Mouse (Mus musculus) hindbrain, postnatal 0 days (tissue): ENCODE data around the gene R3hcc1l. TPM values are rescaled to one million over a fixed set of nuclear protein-coding genes. Genes with fewer than 3 reads are reported as not detected.

Experiments
- ATAC-seq: fragments of 200-750 bp; cut with Nextera tagmentation; 2 replicates; pipeline ENCODE4 v1.8.0; 2017; ENCODE audit warnings: mild to moderate bottlenecking, moderate TSS enrichment, moderate library complexity
- DNase-seq: peaks from one replicate; pipeline ENCODE4 v3.0.0-alpha.2; 2015; ENCODE audit warnings: low spot score
- H3K27ac ChIP-seq: fragments of 300-500 bp; sonication (generic); 2 replicates; pipeline ENCODE4 v1.5.1; 2014; ENCODE audit warnings: mild to moderate bottlenecking
- H3K27me3 ChIP-seq: fragments of 300-500 bp; sonication (generic); 2 replicates; pipeline ENCODE4 v1.6.1; 2014; ENCODE audit warnings: low read length, mixed read lengths; ENCODE audit not compliant: insufficient read depth
- H3K36me3 ChIP-seq: fragments of 300-500 bp; sonication (generic); 2 replicates; pipeline ENCODE4 v1.6.1; 2014; ENCODE audit warnings: low read length, mixed read lengths; ENCODE audit not compliant: insufficient read depth
- H3K4me1 ChIP-seq: fragments of 300-500 bp; sonication (generic); 2 replicates; pipeline ENCODE4 v1.6.1; 2014; ENCODE audit warnings: antibody characterized with exemption, low read length, mixed read lengths; ENCODE audit not compliant: insufficient read depth
- H3K4me2 ChIP-seq: fragments of 300-500 bp; sonication (generic); 2 replicates; pipeline ENCODE4 v1.6.1; 2014; ENCODE audit warnings: low read depth, mild to moderate bottlenecking, low read length, moderate library complexity, mixed read lengths
- H3K4me3 ChIP-seq: fragments of 300-500 bp; sonication (generic); 2 replicates; pipeline ENCODE4 v1.5.1; 2014; ENCODE audit warnings: low read length
- H3K9ac ChIP-seq: fragments of 300-500 bp; sonication (generic); replicated peaks from 2 replicates; pipeline ENCODE4 v1.6.1; 2014; ENCODE audit warnings: mild to moderate bottlenecking, low read length, moderate library complexity, mixed read lengths
- H3K9me3 ChIP-seq: fragments of 300-500 bp; sonication (generic); 2 replicates; pipeline ENCODE4 v1.6.1; 2016; ENCODE audit warnings: low read length, mixed read lengths
- CTCF ChIP-seq: IDR thresholded peaks from 2 replicates; pipeline ENCODE4 v1.5.1; 2016; ENCODE audit warnings: antibody characterized with exemption, control low read depth, low read depth
- WGBS: fragments of 180-500 bp; shearing (Covaris S2); extraction: QIAGEN DNeasy Blood & Tissue Kit; methylation state at CpG from one replicate; pipeline ENCODE4 v1.1.7; 2014; 5-methylcytosine and 5-hydroxymethylcytosine counted together
- polyA plus RNA-seq: library from polyadenylated mRNA; unstranded; fragments of >200 nt; fragmentation: Nextera tagmentation; extraction: Ambion mirVana; gene quantifications from 2 replicates; pipeline ENCODE4 v1.2.1, GENCODE M21; 2015
- total RNA-seq: library from RNA; depleted of rRNA; stranded (reverse); fragments of >200 nt; gene quantifications from 2 replicates; pipeline ENCODE4 v1.2.3, GENCODE M21; 2014

R3hcc1l gene
- total and polyA plus RNA-seq, 2 experiments from 2014 or later, result 7.2 to 8.8 TPM

- Histone ChIP-seq H3K4me3 (no peak overlapping the region), H3K9ac (no peak overlapping the region), H3K9me3 (no peaks in the 10 kb centered on the region), H3K27ac (no peak overlapping the region), H3K4me2 (no peak overlapping the region), H3K4me1 (no peaks in the 10 kb centered on the region), H3K36me3 (no peaks in the 10 kb centered on the region; the same call in 1 of the 2 replicates), H3K27me3 (no peaks in the 10 kb centered on the region)
- TF ChIP-seq CTCF, result no peak
- ATAC-seq, result no peak
- no peak for DNase-seq
- 94% methylated on average over 4 of the region's 4 CpGs for WGBS
Measured at GRCm38 (mm10) chr19:42566283-42567019, 47.9 kb downstream of the R3hcc1l start.

GRCm38 (mm10) chr19:42567020-42567419, 48.5 kb downstream of the R3hcc1l start:
- H3K9me3 ChIP-seq, result no peaks in the 10 kb centered on the region
- no peak overlapping the region for H3K27ac ChIP-seq
- ATAC-seq, result no peak

GRCm38 (mm10) chr19:42569076-42569475, 50.5 kb downstream of the R3hcc1l start:
- DNase-seq (no peak), ATAC-seq (no peak)
- Histone ChIP-seq H3K4me2 (no peak overlapping the region), H3K36me3 (no peaks in the 10 kb centered on the region), H3K4me1 (no peaks in the 10 kb centered on the region), H3K9ac (no peak overlapping the region), H3K27ac (no peak overlapping the region), H3K27me3 (no peaks in the 10 kb centered on the region), H3K9me3 (no peaks in the 10 kb centered on the region), H3K4me3 (no peak overlapping the region)
- TF ChIP-seq CTCF, result no peak
- WGBS, result 61% methylated on average over 2 of the region's 2 CpGs

More at GRCm38 (mm10) chr19:42567020-42567419, 48.5 kb downstream of the R3hcc1l start:
- H3K36me3 ChIP-seq, result no peaks in the 10 kb centered on the region; the same call in 1 of the 2 replicates
- TF ChIP-seq CTCF, result no peak
- no peak overlapping the region for H3K4me2 ChIP-seq
- H3K27me3 ChIP-seq, result no peaks in the 10 kb centered on the region
- H3K4me1 ChIP-seq, result no peaks in the 10 kb centered on the region
- H3K9ac ChIP-seq, result no peak overlapping the region
- DNase-seq, result no peak
- no peak overlapping the region for H3K4me3 ChIP-seq

GRCm38 (mm10) chr19:42571291-42571690, 52.7 kb downstream of the R3hcc1l start:
- Histone ChIP-seq H3K27ac (no peak overlapping the region), H3K27me3 (no peaks in the 10 kb centered on the region), H3K36me3 (no peaks in the 10 kb centered on the region), H3K9ac (no peak overlapping the region), H3K4me1 (no peaks in the 10 kb centered on the region), H3K4me2 (no peak overlapping the region), H3K4me3 (no peak overlapping the region), H3K9me3 (no peaks in the 10 kb centered on the region)
- no peak for DNase-seq
- WGBS, result 61% methylated on average over 4 of the region's 4 CpGs
- no peak for ATAC-seq
- no peak for TF ChIP-seq CTCF

- WGBS, result 95% methylated on average over 2 of the region's 2 CpGs
- Histone ChIP-seq H3K4me3 (no peak overlapping the region), H3K4me2 (no peak overlapping the region), H3K36me3 (no peaks in the 10 kb centered on the region), H3K4me1 (no peaks in the 10 kb centered on the region), H3K9ac (no peak overlapping the region), H3K27me3 (no peaks in the 10 kb centered on the region), H3K9me3 (no peaks in the 10 kb centered on the region), H3K27ac (no peak overlapping the region)
- no peak for DNase-seq
- no peak for ATAC-seq
- no peak for TF ChIP-seq CTCF
Measured at GRCm38 (mm10) chr19:42575317-42575716, 56.8 kb downstream of the R3hcc1l start.

GRCm38 (mm10) chr19:42576856-42577255, 58.3 kb downstream of the R3hcc1l start:
- WGBS, result 86% methylated on average over 1 of the region's 1 CpGs

GRCm38 (mm10) chr19:42578631-42579030, 60.1 kb downstream of the R3hcc1l start:
- ATAC-seq (no peak), DNase-seq (no peak)
- no peaks in the 10 kb centered on the region for H3K36me3 ChIP-seq
- H3K4me3 ChIP-seq, result no peak overlapping the region
- no peak overlapping the region for H3K4me2 ChIP-seq
- H3K9me3 ChIP-seq, result no peaks in the 10 kb centered on the region
- TF ChIP-seq CTCF, result no peak
- WGBS, result 83% methylated on average over 4 of the region's 4 CpGs
- H3K9ac ChIP-seq, result no peak overlapping the region
- no peaks in the 10 kb centered on the region for H3K27me3 ChIP-seq
- H3K27ac ChIP-seq, result no peak overlapping the region
- H3K4me1 ChIP-seq, result no peaks in the 10 kb centered on the region

More at GRCm38 (mm10) chr19:42576856-42577255, 58.3 kb downstream of the R3hcc1l start:
- Histone ChIP-seq H3K4me3 (no peak overlapping the region), H3K27me3 (no peaks in the 10 kb centered on the region), H3K4me1 (no peaks in the 10 kb centered on the region), H3K9me3 (no peaks in the 10 kb centered on the region), H3K36me3 (no peaks in the 10 kb centered on the region), H3K27ac (no peak overlapping the region), H3K9ac (no peak overlapping the region), H3K4me2 (no peak overlapping the region)
- DNase-seq (no peak), ATAC-seq (no peak)
- TF ChIP-seq CTCF, result no peak
